Mouse (Mus musculus) spleen, adult 2 months (tissue): ENCODE measurements around the gene Pgrmc2.

Experiments
- CTCF ChIP-seq: fragments of 200-500 bp; IDR thresholded peaks from 2 replicates; pipeline ENCODE4 v1.5.1; 2011; ENCODE audit warnings: mild to moderate bottlenecking, inconsistent platforms; ENCODE audit not compliant: insufficient read depth, insufficient read length, insufficient replicate concordance; ENCODE audit errors: extremely low read depth
- POLR2A ChIP-seq: fragments of 200-500 bp; IDR thresholded peaks from 2 replicates; pipeline ENCODE4 v1.6.1; 2011; ENCODE audit warnings: low read depth, low read length, inconsistent platforms

GRCm38 (mm10) chr3:41021980-41022379, 60.9 kb downstream of the Pgrmc2 start:
- TF ChIP-seq CTCF (no peak), POLR2A (no peak)
